14 mouse cellular contexts compared by ENCODE assay signal in genomic region chr4:115856282-115856681, GRCm38 (mm10). TPM values are rescaled to one million over a fixed set of nuclear protein-coding genes. Genes with fewer than 3 reads are reported as not detected.
DNase-seq lines count a peak whose midpoint lies in the region; ATAC-seq and TF ChIP-seq lines count a peak whose summit lies in the region.
"Had no signal": no experiment of that assay in that cellular context is flagged by ENCODE, and none has a peak within 500 bp of the region (broad histone marks: within the 10 kb centered on the region; RNA-seq: fewer than 3 reads in every experiment).

No protein-coding gene starts in this region.

- DNase-seq in gastrocnemius, postnatal 14 days: no peak
- DNase-seq in kidney, adult 8-10 months: no peak
- DNase-seq in gastrocnemius, postnatal 25 days: no peak
- DNase-seq: cerebellum, adult 11 months; right cerebral cortex, postnatal 25 days; thymus, postnatal 14 days had no signal

- no peaks in the 10 kb centered on the region for H3K4me1 ChIP-seq in intestine, embryonic 15.5 days (replicated peaks)
- no peaks in the 10 kb centered on the region for H3K4me1 ChIP-seq in intestine, postnatal 0 days (replicated peaks; ENCODE audit: control insufficient read depth, insufficient read depth, low read length)
- peaks cover 68% of the 10 kb centered on the region for H3K4me1 ChIP-seq in liver, embryonic 15.5 days (replicated peaks)
- peaks cover 24% of the 10 kb centered on the region for H3K4me1 ChIP-seq in neural tube, embryonic 15.5 days

- no peak for TF ChIP-seq CTCF in intestine, postnatal 0 days (IDR thresholded peaks at IDR 0.05; ENCODE audit: low read depth)

- H3K9me3 ChIP-seq in intestine, embryonic 15.5 days: no peaks in the 10 kb centered on the region
- no peaks in the 10 kb centered on the region for H3K9me3 ChIP-seq in intestine, postnatal 0 days (ENCODE audit: control insufficient read depth)
- no peaks in the 10 kb centered on the region for H3K9me3 ChIP-seq in liver, embryonic 15.5 days (replicated peaks)
- H3K9me3 ChIP-seq in neural tube, embryonic 15.5 days (replicated peaks): no peaks in the 10 kb centered on the region
- H3K9me3 ChIP-seq: embryonic facial prominence, embryonic 15.5 days; heart, embryonic 13.5 days had no signal

- ATAC-seq in intestine, embryonic 15.5 days: peak; percentile 58; the same call in 1 of the 2 replicates
- no peak for ATAC-seq in intestine, postnatal 0 days
- peak; percentile 87 for ATAC-seq in erythroblast, adult 5-6 weeks (replicated peaks; ENCODE audit: low FRiP score, poor library complexity, severe bottlenecking)
- peak; percentile 97 for ATAC-seq in liver, embryonic 15.5 days (ENCODE audit: insufficient read depth)
- no peak for ATAC-seq in neural tube, embryonic 15.5 days (ENCODE audit: low FRiP score)
- ATAC-seq: activated CD4-positive, CD25-positive, alpha-beta regulatory T cell, adult 4 months had no signal

- no peaks in the 10 kb centered on the region for H3K27me3 ChIP-seq in intestine, embryonic 15.5 days (replicated peaks)
- H3K27me3 ChIP-seq in intestine, postnatal 0 days (replicated peaks; ENCODE audit: control insufficient read depth, insufficient read depth, low read length): no peaks in the 10 kb centered on the region
- H3K27me3 ChIP-seq in liver, embryonic 15.5 days: no peaks in the 10 kb centered on the region
- H3K27me3 ChIP-seq in neural tube, embryonic 15.5 days (replicated peaks): no peaks in the 10 kb centered on the region
- H3K27me3 ChIP-seq: embryonic facial prominence, embryonic 15.5 days; heart, embryonic 13.5 days had no signal

- no peak overlapping the region for H3K4me3 ChIP-seq in intestine, embryonic 15.5 days (replicated peaks)
- no peak overlapping the region for H3K4me3 ChIP-seq in intestine, postnatal 0 days (ENCODE audit: low read depth, low read length)
- peak overlapping the region; percentile 17; the same call in 1 of the 2 replicates for H3K4me3 ChIP-seq in liver, embryonic 15.5 days (replicated peaks)
- no peak overlapping the region for H3K4me3 ChIP-seq in neural tube, embryonic 15.5 days (replicated peaks)
- H3K4me3 ChIP-seq: embryonic facial prominence, embryonic 15.5 days; heart, embryonic 13.5 days had no signal

- intact Hi-C loops in gastrocnemius, postnatal 14 days (cut with DNase I; ENCODE audit: low total_unique reads): no loop called here

- no peak overlapping the region for H3K27ac ChIP-seq in intestine, embryonic 15.5 days
- H3K27ac ChIP-seq in intestine, postnatal 0 days (ENCODE audit: low read depth, low read length): no peak overlapping the region
- H3K27ac ChIP-seq in liver, embryonic 15.5 days (replicated peaks): peak overlapping the region; percentile 90
- 0 out of 2 replicates have a peak overlapping the region, but pooled peaks have one; percentile 46 for H3K27ac ChIP-seq in neural tube, embryonic 15.5 days (replicated peaks)
- H3K27ac ChIP-seq: embryonic facial prominence, embryonic 15.5 days; heart, embryonic 13.5 days had no signal

- H3K9ac ChIP-seq in intestine, embryonic 15.5 days: no peak overlapping the region
- no peak overlapping the region for H3K9ac ChIP-seq in intestine, postnatal 0 days (ENCODE audit: low read depth, low read length)
- H3K9ac ChIP-seq in liver, embryonic 15.5 days: peak overlapping the region; percentile 37
- no peak overlapping the region for H3K9ac ChIP-seq in neural tube, embryonic 15.5 days (replicated peaks)
- H3K9ac ChIP-seq: embryonic facial prominence, embryonic 15.5 days had no signal

- no peak overlapping the region for H3K4me2 ChIP-seq in intestine, embryonic 15.5 days (replicated peaks)
- no peak overlapping the region for H3K4me2 ChIP-seq in intestine, postnatal 0 days (replicated peaks; ENCODE audit: low read depth)
- peak overlapping the region; percentile 60 for H3K4me2 ChIP-seq in liver, embryonic 15.5 days
- no peak overlapping the region for H3K4me2 ChIP-seq in neural tube, embryonic 15.5 days
- H3K4me2 ChIP-seq: embryonic facial prominence, embryonic 15.5 days; heart, embryonic 13.5 days had no signal

- peaks cover 8% of the 10 kb centered on the region; the same call in 1 of the 2 replicates for H3K36me3 ChIP-seq in intestine, embryonic 15.5 days
- H3K36me3 ChIP-seq in intestine, postnatal 0 days (ENCODE audit: control insufficient read depth, insufficient read depth): peaks cover 61% of the 10 kb centered on the region
- H3K36me3 ChIP-seq in liver, embryonic 15.5 days (replicated peaks): peaks cover 94% of the 10 kb centered on the region
- H3K36me3 ChIP-seq in neural tube, embryonic 15.5 days: peaks cover 16% of the 10 kb centered on the region; the same call in 1 of the 2 replicates

- 76% methylated on average over 4 of the region's 4 CpGs for WGBS in intestine, embryonic 15.5 days
- WGBS in intestine, postnatal 0 days: 86% methylated on average over 4 of the region's 4 CpGs
- 13% methylated on average over 4 of the region's 4 CpGs for WGBS in liver, embryonic 15.5 days (ENCODE audit: insufficient replicate concordance)
- whole genome bisulfite sequencing in neural tube, embryonic 15.5 days: 45% methylated on average over 4 of the region's 4 CpGs

RNA-seq across cellular contexts. Expression of gene Mknk1, which starts 17.3 kb away (rescaled TPM):
- 26.9 and 36.8 TPM in 2 replicates for polyA plus RNA-seq in intestine, embryonic 15.5 days (2015; fragmentation: Nextera tagmentation; extraction: Ambion mirVana)
- 12.8 and 15.1 TPM in 2 replicates for polyA plus RNA-seq in intestine, postnatal 0 days (2015; fragmentation: Nextera tagmentation; extraction: Ambion mirVana)
- total RNA-seq in erythroblast, adult 5-6 weeks (2015; ENCODE audit: low replicate concordance): 31.8 and 64.2 TPM in 2 replicates
- 85.6 and 115 TPM in 2 replicates for total RNA-seq in erythroblast, adult 5-6 weeks (2017; ENCODE audit: low replicate concordance)
- polyA plus RNA-seq in liver, embryonic 15.5 days (2015; fragmentation: Nextera tagmentation; extraction: Ambion mirVana): 30.0 and 33.1 TPM in 2 replicates
- polyA plus RNA-seq in neural tube, embryonic 15.5 days (2015; fragmentation: Nextera tagmentation; extraction: Ambion mirVana): 25.3 and 30.3 TPM in 2 replicates
- 10 to 100 TPM; 23.8 to 25.4 TPM for total RNA-seq in gastrocnemius, postnatal 14 days (2021)
- total RNA-seq in gastrocnemius, postnatal 25 days (2021): 10 to 100 TPM; 21.8 to 22.2 TPM

RNA-seq across cellular contexts. Expression of gene Kncn, which starts 27.9 kb away (rescaled TPM):
- not detected in 2 replicates for polyA plus RNA-seq in intestine, embryonic 15.5 days (2015; fragmentation: Nextera tagmentation; extraction: Ambion mirVana)
- polyA plus RNA-seq in intestine, postnatal 0 days (2015; fragmentation: Nextera tagmentation; extraction: Ambion mirVana): not detected in 2 replicates
- not detected in 2 replicates for total RNA-seq in erythroblast, adult 5-6 weeks (2015; ENCODE audit: low replicate concordance)
- total RNA-seq in erythroblast, adult 5-6 weeks (2017; ENCODE audit: low replicate concordance): not detected in 2 replicates
- not detected in 2 replicates for polyA plus RNA-seq in liver, embryonic 15.5 days (2015; fragmentation: Nextera tagmentation; extraction: Ambion mirVana)
- 0.12 and 0.19 TPM in 2 replicates for polyA plus RNA-seq in neural tube, embryonic 15.5 days (2015; fragmentation: Nextera tagmentation; extraction: Ambion mirVana)
- not detected for total RNA-seq in gastrocnemius, postnatal 14 days (2021)
- total RNA-seq in gastrocnemius, postnatal 25 days (2021): not detected
- polyA plus RNA-seq: activated CD4-positive, CD25-positive, alpha-beta regulatory T cell, adult 4 months; embryonic facial prominence, embryonic 15.5 days; heart, embryonic 13.5 days had no signal

RNA-seq across cellular contexts. Expression of gene Mob3c, which starts 28.4 kb away (rescaled TPM):
- 12.4 and 15.9 TPM in 2 replicates for polyA plus RNA-seq in intestine, embryonic 15.5 days (2015; fragmentation: Nextera tagmentation; extraction: Ambion mirVana)
- polyA plus RNA-seq in intestine, postnatal 0 days (2015; fragmentation: Nextera tagmentation; extraction: Ambion mirVana): 11.8 and 13.6 TPM in 2 replicates
- total RNA-seq in erythroblast, adult 5-6 weeks (2015; ENCODE audit: low replicate concordance): 2.5 and 3.8 TPM in 2 replicates
- 4.6 and 4.7 TPM in 2 replicates for total RNA-seq in erythroblast, adult 5-6 weeks (2017; ENCODE audit: low replicate concordance)
- polyA plus RNA-seq in liver, embryonic 15.5 days (2015; fragmentation: Nextera tagmentation; extraction: Ambion mirVana): 8.0 and 8.2 TPM in 2 replicates
- 8.1 and 8.4 TPM in 2 replicates for polyA plus RNA-seq in neural tube, embryonic 15.5 days (2015; fragmentation: Nextera tagmentation; extraction: Ambion mirVana)
- total RNA-seq in gastrocnemius, postnatal 14 days (2021): 1 to 10 TPM; 2.8 to 3.4 TPM
- total RNA-seq in gastrocnemius, postnatal 25 days (2021): 1 to 10 TPM; 2.7 to 3.4 TPM

RNA-seq across cellular contexts. Expression of gene 6430628N08Rik, which starts 34.2 kb away (rescaled TPM):
- polyA plus RNA-seq in intestine, embryonic 15.5 days (2015; fragmentation: Nextera tagmentation; extraction: Ambion mirVana): not detected in 2 replicates
- not detected in 2 replicates for polyA plus RNA-seq in intestine, postnatal 0 days (2015; fragmentation: Nextera tagmentation; extraction: Ambion mirVana)
- not detected in 2 replicates for total RNA-seq in erythroblast, adult 5-6 weeks (2015; ENCODE audit: low replicate concordance)
- total RNA-seq in erythroblast, adult 5-6 weeks (2017; ENCODE audit: low replicate concordance): not detected in 2 replicates
- not detected in 2 replicates for polyA plus RNA-seq in liver, embryonic 15.5 days (2015; fragmentation: Nextera tagmentation; extraction: Ambion mirVana)
- 1.2 and 1.3 TPM in 2 replicates for polyA plus RNA-seq in neural tube, embryonic 15.5 days (2015; fragmentation: Nextera tagmentation; extraction: Ambion mirVana)
- total RNA-seq in gastrocnemius, postnatal 14 days (2021): not detected
- not detected for total RNA-seq in gastrocnemius, postnatal 25 days (2021)
- polyA plus RNA-seq: activated CD4-positive, CD25-positive, alpha-beta regulatory T cell, adult 4 months; heart, embryonic 13.5 days had no signal

Comparison
In these comparisons a context has a peak if more than half of its experiments do, and no peak if none do; other contexts are left out.
1. ATAC-seq: peak in intestine, embryonic 15.5 days (single experiment), erythroblast, adult 5-6 weeks (single experiment) and liver, embryonic 15.5 days (single experiment); none in intestine, postnatal 0 days (single experiment) and neural tube, embryonic 15.5 days (single experiment).
2. H3K27ac ChIP-seq: peak in liver, embryonic 15.5 days (single experiment) and neural tube, embryonic 15.5 days (single experiment); none in intestine, embryonic 15.5 days (single experiment) and intestine, postnatal 0 days (single experiment).